Mouse (Mus musculus): ENCODE measurements around the gene Edc3.
A peak's percentile ranks its signal among the peaks of the same experiment; 100 is the strongest.
"Not testable (repeated sequence)": the region's sequence is repeated elsewhere in the genome, so short reads cannot be mapped to it uniquely, and the experiment has no call there.

Edc3 gene

DNA sequence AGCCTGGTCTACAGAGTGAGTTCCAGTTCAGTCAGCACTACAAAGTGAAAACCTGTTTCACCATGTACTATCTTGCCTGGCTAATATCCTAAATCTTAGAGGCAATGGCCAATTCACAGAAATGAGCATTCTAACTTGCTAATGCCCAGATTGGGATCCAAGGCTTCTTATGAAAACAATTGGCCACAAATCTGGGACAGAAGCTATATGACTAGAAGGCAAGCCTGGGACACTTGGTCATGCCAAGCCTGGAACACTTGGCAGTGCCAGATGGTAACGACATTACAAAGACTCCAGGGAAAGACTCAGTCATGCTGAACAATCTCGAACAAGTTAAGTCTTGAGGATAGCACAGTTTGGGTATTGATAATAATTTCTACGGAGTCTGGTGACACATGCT is 1.8 kb upstream of the Edc3 start:
- DNase-seq (ENCODE audit: low read depth): no peak

DNA sequence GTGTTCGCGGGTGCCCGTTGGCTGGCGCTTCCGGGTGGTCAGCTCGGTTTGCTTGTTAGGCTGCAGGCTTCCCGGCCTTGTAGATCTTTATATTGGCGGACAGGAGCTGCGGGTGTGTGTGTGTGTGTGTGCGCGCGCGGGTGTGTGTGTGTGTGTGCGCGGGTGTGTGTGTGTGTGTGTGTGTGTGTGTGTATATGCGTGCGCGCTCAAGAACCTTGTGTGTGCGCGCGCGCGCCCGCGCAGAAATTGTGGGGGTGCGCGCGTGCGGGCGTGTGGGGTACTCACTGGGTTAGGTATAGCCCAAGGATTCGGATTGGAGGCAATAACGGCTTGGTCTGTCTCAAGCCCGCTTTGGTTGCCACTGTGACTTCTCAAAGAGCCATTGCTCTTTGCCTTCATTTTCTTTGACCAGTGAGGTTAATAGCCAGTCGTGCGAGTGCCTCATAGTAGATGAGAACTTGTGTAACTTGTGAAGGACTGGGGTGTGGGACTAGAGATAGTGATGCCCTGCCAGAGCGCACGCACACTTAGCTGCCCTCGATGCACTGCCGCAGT is 457 bp downstream of the Edc3 start:
- DNase-seq (ENCODE audit: low read depth): no peak

DNA sequence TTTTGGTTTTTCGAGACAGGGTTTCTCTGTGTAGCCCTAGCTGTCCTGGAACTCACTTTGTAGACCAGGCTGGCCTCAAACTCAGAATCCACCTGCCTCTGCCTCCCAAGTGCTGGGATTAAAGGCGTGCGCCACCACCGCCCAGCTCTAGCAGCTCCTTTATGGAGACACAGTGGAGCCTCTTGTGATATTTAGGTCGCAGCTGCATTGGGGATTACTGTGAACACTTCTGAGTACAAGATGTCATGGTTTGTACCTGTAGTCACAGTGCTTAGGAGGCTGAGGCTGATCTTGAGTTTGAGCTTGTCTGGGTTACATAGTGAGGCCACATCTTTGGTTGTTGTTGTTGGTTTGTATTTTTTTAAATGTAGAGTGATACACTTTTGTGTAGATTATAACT is 1.9 kb downstream of the Edc3 start:
- not testable (repeated sequence) for DNase-seq (ENCODE audit: low read depth)

DNA sequence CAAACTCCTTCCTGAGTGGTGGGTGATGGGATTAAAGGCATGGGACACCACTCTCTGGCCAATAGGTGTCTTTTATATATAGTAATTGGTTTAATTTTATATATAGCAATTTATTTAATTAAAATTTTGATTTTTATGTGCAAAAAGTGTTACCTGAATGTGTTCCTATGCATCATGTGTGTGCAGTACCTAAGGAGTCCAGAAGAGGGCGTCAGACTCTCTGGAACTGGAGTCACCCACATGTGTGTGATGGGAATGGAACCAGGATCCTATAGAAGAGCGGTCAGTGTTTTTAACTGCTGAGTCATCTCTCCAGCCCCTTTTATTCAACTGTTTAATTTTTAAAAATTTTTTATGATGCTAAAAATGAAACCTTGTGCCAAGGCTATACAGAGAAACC is 3.9 kb downstream of the Edc3 start:
- DNase-seq (ENCODE audit: low read depth): no peak

DNA sequence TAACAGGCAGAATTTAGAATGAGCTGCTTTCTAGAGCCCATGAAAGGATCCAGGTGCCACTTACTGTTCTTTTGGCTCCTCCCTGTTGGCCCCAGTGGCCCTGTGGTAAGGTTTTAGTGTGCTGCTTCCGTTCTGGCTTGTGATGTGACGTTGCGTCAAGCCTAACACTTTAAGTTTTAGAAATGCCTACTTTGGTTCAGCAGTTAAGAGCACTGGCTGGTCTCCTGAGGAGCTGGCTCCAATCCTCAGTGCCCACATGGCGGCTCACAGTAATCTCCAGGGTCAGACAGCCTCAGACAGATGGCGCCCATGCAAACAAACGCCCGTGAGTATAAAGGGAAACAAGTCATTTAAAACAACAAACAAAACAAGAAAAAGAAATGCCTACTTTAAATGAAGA is 10.1 kb downstream of the Edc3 start:
- no peak for DNase-seq (ENCODE audit: low read depth)

DNA sequence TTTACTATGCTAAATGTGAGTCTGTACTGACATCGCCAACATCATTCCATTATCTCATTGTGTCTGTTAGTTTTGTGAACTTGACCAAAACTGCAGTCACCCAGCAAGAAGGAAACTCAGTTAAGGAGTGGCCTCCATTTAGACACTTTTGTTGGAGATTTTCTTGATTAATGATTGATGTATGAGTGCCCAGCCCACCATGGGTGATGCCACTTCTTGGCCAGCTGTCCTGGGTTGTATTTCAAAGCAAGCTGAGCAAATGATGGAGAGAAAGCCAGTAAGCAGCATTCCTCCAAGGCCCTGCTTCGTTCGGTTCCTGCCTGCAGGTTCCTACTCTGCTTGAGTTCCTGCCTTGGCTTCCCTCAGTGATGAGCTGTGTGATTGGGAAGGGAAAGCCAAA is 12.4 kb downstream of the Edc3 start:
- no peak for DNase-seq (ENCODE audit: low read depth)

DNA sequence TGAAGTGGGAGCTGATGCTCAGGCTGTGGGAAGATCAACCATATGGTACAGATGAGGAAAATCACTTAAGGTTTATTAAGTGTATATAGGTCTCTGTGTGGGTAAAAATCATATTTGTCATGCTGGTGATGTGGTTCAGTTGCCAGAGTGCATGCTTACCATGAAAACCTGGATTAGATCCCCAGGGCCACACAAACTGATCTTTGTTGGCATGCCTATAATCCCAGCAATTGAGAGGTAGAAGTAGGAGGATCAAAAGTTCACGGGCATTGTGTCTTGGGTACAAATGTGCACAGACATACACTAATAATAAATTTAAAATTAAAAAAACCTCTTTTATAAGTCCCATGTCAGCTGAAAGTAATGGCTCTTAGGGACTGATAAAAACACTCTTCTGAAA is 14.0 kb downstream of the Edc3 start:
- no peak for DNase-seq (ENCODE audit: low read depth)

DNA sequence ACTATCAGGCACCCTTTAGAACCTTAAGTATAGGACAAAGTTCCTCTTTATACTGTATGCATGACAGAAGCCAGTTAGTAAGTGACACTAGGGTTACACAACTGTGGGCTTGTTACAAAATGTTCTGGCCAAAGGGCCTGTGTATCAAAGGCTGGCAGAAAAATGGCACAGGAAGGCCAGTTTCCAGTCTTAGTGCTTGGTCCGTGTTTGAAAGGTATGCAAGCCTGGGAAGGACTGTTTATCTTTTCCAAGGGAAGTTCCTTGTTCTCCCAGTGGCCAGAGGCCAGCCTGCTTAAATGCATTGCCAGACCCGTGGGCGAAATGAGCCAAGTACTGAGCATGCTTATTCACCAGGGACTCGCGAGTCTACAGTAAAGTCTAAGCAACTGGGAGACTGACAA is 15.0 kb downstream of the Edc3 start:
- peak; percentile 23 for DNase-seq (ENCODE audit: low read depth)

DNA sequence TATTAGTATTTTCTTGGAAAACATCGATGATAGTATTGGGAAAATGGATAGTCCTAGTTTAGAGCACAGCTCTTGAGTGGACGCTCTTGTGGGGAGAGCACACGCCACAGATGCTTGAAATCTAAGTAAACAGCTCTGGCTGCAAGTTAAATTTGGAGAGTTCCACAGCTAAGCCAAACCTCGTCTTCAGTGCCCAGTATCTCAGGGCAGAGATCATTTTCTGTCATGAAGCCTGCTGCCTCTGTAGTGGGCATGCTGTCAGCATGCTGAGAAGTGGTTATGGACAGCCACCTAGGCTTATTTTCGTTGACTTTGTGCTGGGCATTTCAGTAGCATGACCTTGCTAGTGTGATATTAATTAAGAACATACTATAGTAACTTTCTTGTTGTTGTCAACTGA is 15.5 kb downstream of the Edc3 start:
- DNase-seq (ENCODE audit: low read depth): no peak

DNA sequence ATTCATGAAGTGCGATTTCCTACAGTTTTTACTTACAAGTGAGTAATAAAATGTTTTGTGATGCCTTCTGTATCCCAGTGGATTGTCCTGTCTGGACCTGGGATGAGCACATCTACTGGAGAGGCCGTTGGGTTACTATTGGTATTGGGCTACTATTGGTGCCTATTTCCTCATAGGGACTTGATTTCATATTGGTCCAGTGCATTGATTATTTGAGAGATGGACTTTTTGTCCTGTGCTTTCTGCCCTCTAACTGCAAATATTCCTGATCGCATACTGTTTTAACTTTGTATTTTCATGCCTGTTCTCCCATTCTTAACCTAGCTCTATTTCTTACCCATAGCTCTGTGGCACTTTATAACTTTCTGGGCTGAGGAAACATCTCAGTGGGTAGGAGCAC is 16.4 kb downstream of the Edc3 start:
- DNase-seq (ENCODE audit: low read depth): no peak

DNA sequence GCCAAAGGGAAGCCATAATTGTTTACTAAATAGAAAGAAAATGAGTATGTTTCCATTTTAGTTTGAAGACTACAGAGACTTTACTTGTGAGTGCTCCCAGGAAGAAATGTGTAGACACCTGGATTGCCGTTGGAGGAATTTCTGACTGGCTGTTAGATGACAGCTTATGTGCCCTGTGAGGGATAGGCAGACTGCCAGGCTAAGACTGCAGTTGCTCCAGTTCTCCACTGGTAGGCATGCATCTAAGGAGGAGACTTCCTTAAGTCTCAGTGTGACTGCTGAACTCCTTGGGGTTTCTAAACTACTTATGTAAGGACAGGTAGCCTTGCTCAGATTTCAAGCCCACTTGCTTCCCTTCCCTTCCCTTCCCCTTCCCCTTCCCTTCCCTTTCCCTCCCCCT is 20.0 kb downstream of the Edc3 start:
- DNase-seq (ENCODE audit: low read depth): no peak

DNA sequence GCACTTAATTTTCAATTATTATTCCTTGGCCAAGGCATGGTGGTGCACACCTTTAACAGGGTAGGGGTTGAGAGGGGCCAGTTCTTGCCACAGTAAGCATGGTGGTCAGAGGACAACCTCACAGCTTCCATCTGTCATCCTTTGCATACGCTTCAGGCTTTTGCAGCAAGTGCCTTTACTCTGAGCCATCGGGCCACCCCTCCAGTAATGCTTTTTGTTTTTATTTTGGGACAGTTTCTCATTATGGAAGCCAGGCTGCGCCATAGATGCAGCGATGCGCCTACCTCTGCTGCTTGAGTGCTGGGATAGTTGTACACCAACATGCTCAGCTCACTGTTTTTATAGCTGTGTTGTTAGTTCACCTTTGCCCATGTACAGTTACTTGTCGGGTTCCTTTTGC is 25.3 kb downstream of the Edc3 start:
- no peak for DNase-seq (ENCODE audit: low read depth)

DNA sequence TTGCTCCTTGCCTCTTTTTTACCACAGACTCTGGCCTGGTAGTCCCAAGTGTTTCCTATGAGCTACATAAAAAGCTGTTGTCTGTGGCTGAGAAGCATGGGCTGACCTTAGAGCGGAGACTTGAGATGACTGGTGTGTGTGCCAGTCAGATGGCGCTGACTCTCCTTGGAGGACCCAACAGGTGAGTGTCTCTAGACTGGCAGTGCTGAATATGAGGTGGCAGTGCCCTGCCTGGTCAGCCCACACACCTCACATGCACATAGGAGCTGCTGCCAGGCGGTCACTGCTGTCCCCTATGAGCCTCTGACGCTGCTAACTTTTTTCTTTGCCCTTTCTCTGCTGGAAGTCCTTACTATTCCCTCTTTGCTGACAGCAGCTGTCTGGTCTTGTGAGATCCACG is 31.5 kb downstream of the Edc3 start:
- DNase-seq (ENCODE audit: low read depth): no peak

DNA sequence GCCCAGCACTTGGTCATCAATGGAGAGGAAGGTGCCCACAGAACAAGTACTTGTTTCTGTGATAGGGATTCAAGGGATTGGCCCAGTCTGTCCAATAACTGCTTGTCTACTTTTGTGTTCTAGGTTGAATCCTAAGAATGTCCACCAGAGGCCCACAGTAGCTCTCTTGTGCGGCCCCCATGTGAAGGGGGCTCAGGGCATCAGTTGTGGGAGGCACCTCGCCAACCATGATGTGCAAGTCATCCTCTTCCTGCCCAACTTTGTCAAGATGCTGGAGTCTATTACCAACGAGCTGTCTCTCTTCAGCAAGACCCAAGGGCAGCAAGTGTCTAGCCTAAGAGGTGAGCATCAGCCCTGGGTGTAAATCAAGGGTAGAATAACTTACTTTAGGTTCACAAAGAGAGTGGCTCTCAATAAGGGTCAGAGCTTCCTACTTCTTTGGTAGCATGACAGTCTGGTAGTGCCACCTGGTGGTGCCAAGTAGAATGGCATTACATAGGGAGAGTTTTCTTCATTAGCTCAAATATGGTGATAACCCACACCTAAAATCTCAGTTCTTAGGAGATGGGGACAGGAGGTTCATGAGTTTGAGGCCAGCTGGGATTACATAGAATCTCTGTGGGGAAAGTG is 36.2 kb downstream of the Edc3 start:
- DNase-seq (ENCODE audit: low read depth): peak; percentile 60

DNA sequence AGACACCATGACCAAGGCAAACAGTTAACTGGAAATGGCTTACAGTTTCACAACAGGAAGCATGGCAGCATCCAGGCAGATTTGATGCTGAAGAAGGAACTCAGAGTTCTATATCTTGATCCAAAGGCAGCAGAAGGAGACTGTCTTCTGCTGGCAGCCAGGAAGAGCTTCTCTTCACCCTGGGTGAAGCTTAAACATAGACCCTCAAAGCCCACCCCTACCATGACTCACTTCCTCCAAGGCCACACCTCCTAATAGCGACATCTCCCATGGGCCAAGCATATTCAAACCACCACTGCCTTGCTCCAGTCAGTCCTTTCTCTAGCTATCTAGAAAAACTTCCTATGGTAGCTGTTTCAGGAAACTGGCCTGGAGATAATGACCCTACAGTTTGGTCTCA is 38.7 kb downstream of the Edc3 start:
- DNase-seq (ENCODE audit: low read depth): no peak

DNA sequence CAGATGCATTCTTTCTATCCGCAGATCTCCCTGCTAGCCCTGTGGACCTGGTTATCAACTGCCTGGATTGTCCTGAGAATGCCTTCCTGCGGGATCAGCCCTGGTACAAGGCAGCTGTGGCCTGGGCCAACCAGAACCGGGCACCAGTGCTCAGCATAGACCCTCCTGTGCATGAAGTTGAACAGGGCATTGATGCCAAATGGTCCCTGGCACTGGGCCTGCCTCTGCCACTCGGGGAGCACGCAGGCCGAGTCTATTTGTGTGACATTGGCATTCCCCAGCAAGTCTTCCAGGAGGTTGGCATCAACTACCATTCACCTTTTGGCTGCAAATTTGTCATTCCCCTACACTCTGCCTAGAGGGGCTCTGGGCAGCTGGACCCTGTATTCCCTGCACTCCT is 39.8 kb downstream of the Edc3 start:
- DNase-seq (ENCODE audit: low read depth): no peak

DNA sequence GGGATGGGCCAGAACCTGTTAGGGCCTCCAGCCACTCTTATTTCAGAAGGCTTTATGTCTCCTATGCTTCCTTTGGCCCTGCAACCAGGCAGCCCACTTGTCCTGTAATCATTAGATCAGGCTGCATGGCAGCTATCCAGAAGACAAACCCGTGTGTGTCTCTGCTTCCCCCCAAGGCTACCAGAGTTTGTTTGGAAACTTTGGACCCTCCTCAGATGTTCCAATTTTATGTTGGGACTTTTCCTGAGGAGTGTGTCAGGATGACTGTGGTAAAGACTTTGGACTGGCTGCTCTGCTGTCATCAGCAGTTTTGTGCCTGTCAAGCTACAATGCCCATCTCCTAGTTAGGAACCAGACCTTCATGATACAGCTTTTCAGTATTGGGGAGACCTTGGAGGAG is 40.5 kb downstream of the Edc3 start:
- DNase-seq (ENCODE audit: low read depth): no peak

DNA sequence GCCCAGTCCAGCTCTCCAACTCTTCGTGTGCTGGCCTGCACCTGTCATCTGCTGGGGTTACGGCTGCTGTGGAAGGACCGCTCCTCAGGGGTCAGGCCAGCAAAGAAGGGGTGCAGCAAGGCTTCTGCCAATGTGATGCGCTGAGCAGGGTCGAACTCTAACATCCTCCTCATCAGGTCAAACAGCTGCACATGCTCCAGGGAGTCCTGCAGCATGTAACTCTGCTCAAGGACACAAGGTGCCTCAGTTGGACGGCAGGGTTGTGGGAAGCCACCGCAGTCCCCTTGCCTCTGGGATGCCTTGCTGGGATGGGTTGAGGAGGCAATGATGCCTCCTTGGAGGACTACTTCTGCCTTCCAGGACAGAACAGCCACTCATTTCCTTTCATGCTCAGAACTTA is 42.6 kb downstream of the Edc3 start:
- DNase-seq (ENCODE audit: low read depth): no peak

DNA sequence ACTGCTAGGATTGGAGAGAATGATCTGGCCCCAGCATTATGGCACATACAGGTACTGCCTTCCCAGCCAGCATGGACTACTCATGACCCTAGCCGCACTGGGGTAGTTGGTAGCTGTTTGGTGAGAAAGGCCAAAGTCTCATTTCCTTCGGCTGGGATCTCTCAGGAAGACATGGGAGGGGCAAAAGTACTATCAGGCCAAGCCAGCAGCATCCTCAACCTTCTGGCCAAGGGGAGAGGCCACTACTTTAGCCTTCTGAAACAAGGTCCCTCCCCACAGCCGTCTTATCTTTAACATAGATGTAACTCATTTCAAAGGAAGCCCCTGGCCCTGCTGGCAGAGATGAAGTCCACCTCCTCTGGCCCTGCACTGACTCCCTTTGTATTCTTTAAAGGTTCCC is 49.2 kb downstream of the Edc3 start:
- no peak for DNase-seq (ENCODE audit: low read depth)

DNA sequence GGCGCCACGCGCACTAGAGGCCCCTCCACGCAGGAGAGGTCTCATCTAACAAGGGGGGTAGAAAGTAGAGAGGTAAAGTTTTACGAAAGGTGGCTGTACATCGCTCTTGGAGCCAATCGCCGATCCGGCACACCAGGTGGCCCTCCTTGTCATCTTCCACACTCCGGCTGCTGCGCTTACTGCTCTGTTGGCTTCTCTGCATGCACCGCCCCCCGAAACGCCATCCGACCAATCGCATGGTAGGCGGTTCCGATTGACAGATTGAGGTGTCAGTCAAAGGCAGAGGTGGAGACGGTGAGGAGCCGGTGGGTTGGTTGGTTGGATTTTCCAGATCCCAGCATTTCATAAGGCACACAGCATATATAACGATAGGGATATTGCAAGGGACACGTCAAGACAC is 50.2 kb downstream of the Edc3 start:
- DNase-seq (ENCODE audit: low read depth): no peak

DNA sequence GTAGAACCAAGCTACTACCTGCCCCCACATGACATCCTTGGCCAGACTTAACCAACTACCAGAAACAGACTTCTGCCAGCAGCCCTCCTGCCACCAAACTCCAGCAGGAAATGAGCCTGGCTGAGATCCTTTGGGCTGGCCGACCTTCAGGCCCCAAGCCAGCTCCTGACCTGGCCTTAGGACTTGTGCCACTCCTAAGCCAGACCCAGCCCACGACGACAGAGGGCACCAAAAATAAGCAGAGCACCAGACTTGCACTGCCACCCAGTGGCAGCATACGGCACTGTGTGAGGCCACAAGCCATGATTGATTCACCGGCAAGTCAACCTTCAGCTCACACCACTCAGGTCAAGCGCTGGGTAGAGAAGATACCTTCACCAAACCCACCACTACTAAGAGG is 50.9 kb downstream of the Edc3 start:
- DNase-seq (ENCODE audit: low read depth): peak; percentile 61

DNA sequence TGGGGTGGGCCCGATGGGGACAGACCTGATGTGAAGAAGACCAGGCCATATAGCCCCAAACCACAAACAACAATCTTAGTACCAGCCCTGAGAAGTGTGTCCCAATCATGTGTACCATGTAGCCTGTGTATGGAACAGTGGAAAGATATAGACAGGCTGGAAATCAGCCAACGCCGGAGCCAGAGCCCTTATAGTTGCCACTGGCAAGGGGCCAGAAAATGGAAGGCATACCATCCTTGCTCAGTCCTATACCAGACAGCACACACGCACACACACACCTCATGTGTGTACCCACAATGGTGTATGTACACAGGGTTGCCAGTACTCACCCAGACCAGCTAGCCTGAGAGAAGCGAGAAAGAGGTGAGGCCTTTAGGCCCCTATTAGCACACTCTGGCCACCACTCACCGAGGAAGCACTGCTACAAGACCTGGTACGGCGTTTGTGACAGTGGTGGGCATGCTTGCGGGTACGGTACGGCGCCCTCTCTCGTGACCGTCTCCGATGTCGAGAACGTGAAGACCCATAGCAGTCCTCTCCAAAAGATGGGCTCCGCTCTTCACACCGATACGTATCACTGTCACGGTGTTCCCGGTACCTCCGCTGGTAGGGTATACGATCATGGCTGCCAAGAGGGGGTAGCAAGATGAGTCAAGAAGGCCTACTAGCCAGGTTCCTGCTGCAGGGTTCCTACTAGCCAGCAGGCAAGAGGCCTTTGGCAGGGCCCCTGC is 52.2 kb downstream of the Edc3 start:
- no peak for DNase-seq (ENCODE audit: low read depth)

DNA sequence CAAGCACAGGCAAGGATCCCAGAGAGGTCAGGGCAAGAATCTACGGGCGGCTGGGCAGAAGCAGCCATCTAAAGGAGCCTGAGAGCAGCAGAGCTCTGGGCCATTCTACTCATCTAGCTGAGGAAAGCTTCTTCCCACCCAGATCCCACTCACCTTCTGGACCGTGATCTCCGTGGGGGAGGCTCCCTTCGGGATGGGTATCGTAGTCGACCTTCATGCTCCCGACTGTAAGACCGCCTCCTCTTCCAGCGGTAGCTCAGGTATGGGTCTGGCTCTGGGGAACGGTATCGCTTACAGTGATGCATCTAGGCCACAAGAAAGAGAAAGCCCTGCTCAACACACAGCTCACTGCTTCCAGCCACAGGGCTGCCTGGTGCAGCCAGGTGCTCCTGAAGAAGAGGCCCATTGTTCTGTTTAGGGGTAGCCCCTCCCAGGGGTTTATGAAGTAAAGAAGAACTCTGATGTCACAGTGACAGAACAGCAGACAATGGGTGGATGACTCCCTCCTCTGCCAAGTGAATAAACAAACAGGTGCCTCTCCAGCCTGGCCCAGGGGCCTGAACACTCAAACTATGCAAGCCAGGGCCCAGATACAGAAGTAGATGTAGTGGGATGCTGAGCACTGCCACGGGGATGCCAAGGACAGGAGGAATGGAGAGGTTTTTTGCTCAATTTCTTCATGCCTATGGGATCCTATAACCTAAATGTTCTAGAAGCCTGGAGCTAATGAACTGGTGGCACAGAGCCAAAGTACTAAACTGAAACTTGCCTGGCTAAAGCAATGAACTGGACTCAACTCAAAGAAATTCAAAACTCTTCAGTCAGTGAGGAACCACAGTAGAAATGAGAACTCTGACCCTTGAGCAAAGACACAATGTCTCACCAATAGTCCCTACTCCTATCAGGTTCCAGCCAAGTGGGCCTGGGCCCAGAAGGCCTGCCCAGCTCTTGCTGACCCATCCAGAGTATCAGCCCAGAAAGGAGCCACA is 53.5 kb downstream of the Edc3 start:
- no peak for DNase-seq (ENCODE audit: low read depth)
